Mouse (Mus musculus) intestine, postnatal 0 days (tissue): Measurements from ENCODE around the gene Ccdc117. TPM values are rescaled to one million over a fixed set of nuclear protein-coding genes. Genes with fewer than 3 reads are reported as not detected.
A peak's percentile ranks its signal among the peaks of the same experiment; 100 is the strongest.

Source experiments
- ATAC-seq: fragments of 200-750 bp; cut with Nextera tagmentation; 2 replicates; pipeline ENCODE4 v1.8.0; 2017; ENCODE audit warnings: mild to moderate bottlenecking, moderate TSS enrichment, moderate library complexity
- H3K27ac ChIP-seq: fragments of 300-500 bp; sonication (generic); 2 replicates; pipeline ENCODE4 v1.5.1; 2014; ENCODE audit warnings: mild to moderate bottlenecking, low read depth, low read length, moderate library complexity
- H3K27me3 ChIP-seq: fragments of 300-500 bp; sonication (generic); replicated peaks from 2 replicates; pipeline ENCODE4 v1.6.1; 2014; ENCODE audit warnings: low read length, mixed read lengths; ENCODE audit not compliant: control insufficient read depth, insufficient read depth
- H3K36me3 ChIP-seq: fragments of 300-500 bp; sonication (generic); 2 replicates; pipeline ENCODE4 v1.6.1; 2014; ENCODE audit warnings: mild to moderate bottlenecking, moderate library complexity; ENCODE audit not compliant: control insufficient read depth, insufficient read depth
- H3K4me1 ChIP-seq: fragments of 300-500 bp; sonication (generic); replicated peaks from 2 replicates; pipeline ENCODE4 v1.6.1; 2014; ENCODE audit warnings: antibody characterized with exemption, low read length, mixed read lengths; ENCODE audit not compliant: control insufficient read depth, insufficient read depth
- H3K4me2 ChIP-seq: fragments of 300-500 bp; sonication (generic); replicated peaks from 2 replicates; pipeline ENCODE4 v1.6.1; 2014; ENCODE audit warnings: low read depth, mild to moderate bottlenecking, moderate library complexity
- H3K4me3 ChIP-seq: fragments of 300-500 bp; sonication (generic); 2 replicates; pipeline ENCODE4 v1.5.1; 2014; ENCODE audit warnings: low read depth, low read length
- H3K9ac ChIP-seq: fragments of 300-500 bp; sonication (generic); 2 replicates; pipeline ENCODE4 v1.6.1; 2014; ENCODE audit warnings: mild to moderate bottlenecking, low read depth, low read length
- H3K9me3 ChIP-seq: fragments of 300-500 bp; sonication (generic); 2 replicates; pipeline ENCODE4 v1.6.1; 2016; ENCODE audit warnings: mixed run types; ENCODE audit not compliant: control insufficient read depth
- CTCF ChIP-seq: sonication (generic); IDR thresholded peaks from 2 replicates; pipeline ENCODE4 v1.5.1; 2016; ENCODE audit warnings: low read depth, mild to moderate bottlenecking, control low read depth, antibody characterized with exemption, moderate library complexity
- WGBS: fragments of 180-500 bp; shearing (Covaris S2); extraction: QIAGEN DNeasy Blood & Tissue Kit; methylation state at CpG from one replicate; pipeline ENCODE4 v1.1.7; 2014; 5-methylcytosine and 5-hydroxymethylcytosine counted together
- polyA plus RNA-seq: library from polyadenylated mRNA; unstranded; fragments of >200 nt; fragmentation: Nextera tagmentation; extraction: Ambion mirVana; gene quantifications from 2 replicates; pipeline ENCODE4 v1.2.1, GENCODE M21; 2015

Gene Ccdc117
- polyA plus RNA-seq, 1 experiment from 2014 or later = 6.3 TPM

DNA sequence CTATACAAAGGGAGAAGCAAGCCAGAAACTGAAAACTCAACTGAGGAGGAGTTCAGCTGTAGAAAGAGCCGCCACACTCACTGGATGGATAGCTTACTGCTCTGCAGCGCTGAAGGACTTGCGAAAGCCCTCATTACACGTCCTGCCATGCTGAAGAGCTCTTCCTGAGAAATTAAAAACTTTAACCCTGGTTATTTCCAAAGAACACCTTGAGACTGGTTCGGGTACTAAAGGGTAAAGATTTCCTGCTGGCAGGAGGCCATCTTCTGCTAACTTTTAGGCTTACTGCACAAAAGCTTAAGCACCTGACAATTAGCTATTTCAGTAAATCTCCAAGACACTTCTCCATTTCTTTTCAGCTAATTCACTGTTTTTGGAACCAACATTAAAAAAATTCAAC is 11.8 kb downstream of the Ccdc117 start:
- Histone ChIP-seq H3K4me2 (no peak overlapping the region), H3K36me3 (peaks cover 67% of the 10 kb centered on the region), H3K4me1 (no peaks in the 10 kb centered on the region), H3K9me3 (no peaks in the 10 kb centered on the region), H3K27ac (no peak overlapping the region), H3K9ac (no peak overlapping the region), H3K27me3 (no peaks in the 10 kb centered on the region), H3K4me3 (no peak overlapping the region)
- WGBS = 63% methylated on average over 5 of the region's 5 CpGs
- ATAC-seq = no peak
- TF ChIP-seq CTCF = no peak

DNA sequence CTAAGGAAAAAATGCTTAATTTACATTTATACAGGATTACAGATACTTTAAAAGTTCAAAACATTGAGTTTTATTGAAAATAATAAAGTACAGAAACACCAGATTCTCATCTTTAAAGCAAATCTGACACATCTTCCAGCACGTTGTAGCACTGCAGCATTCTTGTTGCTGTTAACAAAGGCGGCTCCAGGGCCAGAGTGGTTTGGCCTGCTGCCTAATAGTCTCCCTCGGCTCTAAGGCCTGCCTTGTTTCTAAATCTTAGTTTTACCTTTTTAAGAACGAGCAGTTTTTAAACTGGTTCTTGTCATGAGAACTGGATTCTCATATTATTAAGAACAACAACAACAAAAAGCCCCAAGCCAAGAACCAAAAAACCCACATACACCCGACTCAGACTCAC is 13.1 kb downstream of the Ccdc117 start:
- Histone ChIP-seq H3K36me3 (peaks cover 68% of the 10 kb centered on the region), H3K9me3 (no peaks in the 10 kb centered on the region), H3K9ac (no peak overlapping the region), H3K27ac (no peak overlapping the region), H3K4me3 (no peak overlapping the region), H3K27me3 (no peaks in the 10 kb centered on the region), H3K4me1 (no peaks in the 10 kb centered on the region), H3K4me2 (no peak overlapping the region)
- 56% methylated on average over 5 of the region's 5 CpGs for WGBS
- ATAC-seq = no peak
- TF ChIP-seq CTCF = no peak

DNA sequence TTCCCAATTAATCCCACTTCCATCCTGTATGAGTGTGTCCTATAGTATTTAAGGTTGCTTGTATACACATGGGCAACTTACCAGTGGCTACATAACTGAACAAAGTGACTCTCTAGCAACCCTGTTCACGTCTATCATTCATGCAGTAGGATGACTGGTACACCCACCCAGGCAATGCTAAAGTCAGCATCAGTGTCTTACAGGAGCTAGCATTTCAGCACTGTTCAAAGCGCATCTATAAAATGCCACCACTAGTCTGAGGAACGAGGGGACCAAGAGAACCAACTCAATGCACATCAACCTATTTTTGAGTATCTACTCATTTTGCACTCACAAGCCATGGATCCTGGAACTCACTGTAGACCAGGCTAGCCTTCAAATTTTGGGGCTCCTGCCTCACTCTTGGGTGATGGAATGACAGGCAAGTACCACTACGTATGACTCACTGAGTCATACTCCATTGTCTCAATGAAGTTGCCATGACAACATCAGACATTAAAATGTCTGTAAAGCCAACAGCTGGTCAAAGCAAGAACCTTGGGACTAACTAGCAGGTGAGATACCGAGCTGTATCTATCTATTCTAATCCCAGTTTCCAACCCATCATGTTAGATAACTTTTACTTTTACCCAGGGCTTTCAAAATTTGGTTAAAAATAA is 14.0 kb downstream of the Ccdc117 start:
- WGBS = 78% methylated on average over 5 of the region's 5 CpGs
- no peaks in the 10 kb centered on the region for H3K27me3 ChIP-seq
- no peaks in the 10 kb centered on the region for H3K9me3 ChIP-seq
- ATAC-seq = no peak
- no peaks in the 10 kb centered on the region for H3K4me1 ChIP-seq
- H3K36me3 ChIP-seq = peaks cover 68% of the 10 kb centered on the region
- H3K27ac ChIP-seq = no peak overlapping the region
- no peak overlapping the region for H3K4me2 ChIP-seq
- no peak for TF ChIP-seq CTCF
- no peak overlapping the region for H3K9ac ChIP-seq
- H3K4me3 ChIP-seq = no peak overlapping the region

GRCm38 (mm10) chr11:5526573-5527439 is 15.2 kb downstream of the Ccdc117 start:
- Histone ChIP-seq H3K9me3 (no peaks in the 10 kb centered on the region), H3K27ac (no peak overlapping the region), H3K4me2 (no peak overlapping the region), H3K27me3 (no peaks in the 10 kb centered on the region), H3K4me3 (no peak overlapping the region), H3K4me1 (0 out of 2 replicates have a peak, but pooled peaks cover 3% of the 10 kb centered on the region), H3K9ac (no peak overlapping the region), H3K36me3 (peaks cover 64% of the 10 kb centered on the region)
- 75% methylated on average over 7 of the region's 7 CpGs for WGBS
- no peak for TF ChIP-seq CTCF
- no peak for ATAC-seq

GRCm38 (mm10) chr11:5525418-5525817 is 16.6 kb downstream of the Ccdc117 start:
- Histone ChIP-seq H3K27me3 (no peaks in the 10 kb centered on the region), H3K4me1 (0 out of 2 replicates have a peak, but pooled peaks cover 3% of the 10 kb centered on the region), H3K4me2 (no peak overlapping the region), H3K36me3 (peaks cover 51% of the 10 kb centered on the region), H3K27ac (no peak overlapping the region), H3K4me3 (no peak overlapping the region), H3K9ac (no peak overlapping the region), H3K9me3 (no peaks in the 10 kb centered on the region)
- TF ChIP-seq CTCF = no peak
- no peak for ATAC-seq
- WGBS = 86% methylated on average over 4 of the region's 4 CpGs

DNA sequence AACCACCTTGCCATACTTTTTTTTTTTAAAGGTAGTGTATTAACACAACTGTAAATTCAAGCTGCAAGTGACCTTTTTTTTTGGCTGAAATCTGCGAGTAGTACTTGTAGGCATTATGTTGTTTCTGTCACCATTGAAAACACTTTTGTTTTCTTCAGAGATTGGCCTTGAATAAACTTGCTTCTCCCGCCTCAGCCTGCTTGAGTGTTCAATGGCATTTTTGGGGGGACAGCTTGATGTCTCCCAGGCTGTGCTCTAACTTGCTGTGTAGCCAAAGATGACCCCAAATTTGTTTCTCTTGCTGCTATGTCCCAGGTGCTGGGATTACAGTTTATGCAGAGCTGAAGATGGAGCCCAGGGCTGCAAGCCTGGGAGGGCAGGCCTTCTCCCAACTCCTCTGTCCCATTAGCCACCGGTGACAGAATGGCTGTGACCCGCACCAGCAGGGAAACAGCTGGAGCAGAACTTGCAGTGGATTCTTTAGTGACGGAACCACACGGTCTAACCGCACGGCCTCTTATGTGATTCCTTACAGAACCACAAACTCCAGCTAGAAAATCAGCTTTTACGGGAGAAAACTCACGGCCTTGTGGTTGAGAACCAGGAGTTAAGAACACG is 19.1 kb downstream of the Ccdc117 start:
- WGBS = 79% methylated on average over 11 of the region's 11 CpGs

More for the DNA sequence above, 19.1 kb downstream of the Ccdc117 start:
- Histone ChIP-seq H3K4me2 (peak overlapping the region; percentile 64), H3K9me3 (no peaks in the 10 kb centered on the region), H3K27me3 (no peaks in the 10 kb centered on the region), H3K9ac (no peak overlapping the region; the same call in 1 of the 2 replicates), H3K27ac (peak overlapping the region; percentile 21), H3K4me1 (0 out of 2 replicates have a peak, but pooled peaks cover 3% of the 10 kb centered on the region), H3K36me3 (peaks cover 42% of the 10 kb centered on the region), H3K4me3 (peak overlapping the region; percentile 100)
- ATAC-seq = no peak
- TF ChIP-seq CTCF = no peak
